Mouse (Mus musculus): ENCODE measurements at regions not wholly inside any gene's neighbourhood (a gene's known extent, or its start where the extent isn't known, plus 50 kb on each side); places are given as distances from the start of the nearest gene placed in this dataset.

DNA sequence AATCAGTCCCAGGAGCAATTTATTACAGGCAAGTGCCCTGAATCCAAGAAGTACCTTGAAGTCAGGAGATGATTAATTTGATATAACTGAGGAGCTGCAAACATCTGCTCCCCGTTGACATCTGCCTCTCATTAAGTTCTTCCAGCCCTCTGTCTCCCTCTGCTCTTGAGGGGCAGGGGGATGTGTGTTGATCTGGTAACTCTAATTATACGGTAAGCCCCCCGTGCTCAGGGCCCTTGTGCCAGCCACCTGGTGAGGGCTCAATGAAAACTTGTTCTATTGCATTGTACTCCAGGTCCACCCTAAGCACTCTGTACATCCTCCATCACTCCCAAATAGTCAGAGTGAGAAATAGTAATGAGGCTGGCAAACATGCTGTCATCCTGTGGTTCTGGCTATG, 149.6 kb upstream of the Zfp462 start:
- DNase-seq (ENCODE audit: extremely low spot score in 1 of 2, low spot score in 2 of 2): no peak
- intact Hi-C loops (cut with DNase I): no loop called here

DNA sequence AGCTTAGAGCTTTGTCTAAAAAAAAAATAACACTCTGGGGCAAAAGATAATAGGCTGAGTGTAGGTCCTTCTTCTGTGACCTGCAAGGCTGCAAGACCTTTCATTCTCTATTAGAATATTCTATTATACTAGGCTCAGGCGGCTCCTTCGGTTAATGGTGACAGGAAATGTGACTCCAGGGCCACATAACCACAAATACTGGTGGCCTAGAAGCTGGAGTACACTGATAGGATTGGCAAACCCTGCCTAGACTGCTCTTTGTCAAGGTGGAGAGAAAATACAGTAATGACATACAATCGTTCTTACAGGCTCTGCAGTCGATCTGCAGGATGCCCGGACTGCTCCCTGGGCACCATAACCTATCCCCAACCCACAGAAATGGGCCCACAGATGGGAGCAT, 146.3 kb upstream of the Zfp462 start:
- intact Hi-C loops (cut with DNase I): no loop called here
- DNase-seq (ENCODE audit: extremely low spot score in 1 of 2, low spot score in 2 of 2): no peak

DNA sequence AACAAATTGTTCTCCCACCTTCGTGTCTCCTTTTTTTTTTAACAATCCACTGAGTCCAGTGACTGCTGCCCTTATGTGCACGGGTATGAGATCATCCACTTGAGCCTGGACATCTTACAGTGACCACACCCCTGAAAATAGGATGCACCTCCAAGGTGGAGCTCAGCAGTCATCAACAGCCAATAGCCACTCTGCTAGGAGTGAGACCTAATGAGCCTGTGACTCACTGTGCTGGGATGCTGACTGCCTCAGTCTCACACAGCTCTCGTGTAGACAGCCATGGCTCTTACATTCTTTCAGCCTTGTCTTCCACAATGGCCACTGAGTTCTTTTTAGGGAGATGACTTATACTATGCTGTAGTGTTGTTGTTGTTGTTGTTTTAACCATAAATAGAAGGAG, 133.7 kb upstream of the Zfp462 start:
- no peak for DNase-seq (ENCODE audit: extremely low spot score in 1 of 2, low spot score in 2 of 2)

GRCm38 (mm10) chr4:54812740-54813634, 131.9 kb upstream of the Zfp462 start:
- DNase-seq (ENCODE audit: extremely low spot score in 1 of 2, low spot score in 2 of 2): no peak
- intact Hi-C loops (cut with DNase I): no loop called here

More for the DNA sequence above, 133.7 kb upstream of the Zfp462 start:
- intact Hi-C loops (cut with DNase I): no loop called here

DNA sequence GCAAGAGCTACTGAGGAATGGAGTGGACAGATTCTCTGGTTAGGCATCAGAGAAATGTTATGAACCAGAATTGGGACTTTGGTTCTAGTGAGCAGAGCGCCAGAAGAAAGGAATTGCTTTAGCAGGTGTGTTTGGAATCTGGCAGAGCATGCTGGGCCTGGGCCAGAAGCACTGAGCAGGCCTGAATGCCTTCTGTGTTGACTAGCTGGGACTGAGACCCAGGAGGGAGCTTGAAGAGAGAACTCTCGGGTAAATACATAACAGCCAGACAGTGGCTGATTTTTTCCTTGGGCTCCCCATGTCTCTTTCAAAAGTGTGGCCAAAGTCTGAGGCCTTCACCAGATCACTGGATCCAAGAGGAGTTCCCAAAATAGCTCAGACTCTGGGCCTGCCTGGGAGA, 107.5 kb upstream of the Zfp462 start:
- intact Hi-C loops (cut with DNase I): no loop called here
- peak; percentile 13 to 44 for DNase-seq (ENCODE audit: extremely low spot score in 1 of 2, low spot score in 2 of 2)

GRCm38 (mm10) chr4:54838111-54838510, 106.7 kb upstream of the Zfp462 start:
- intact Hi-C loops (cut with DNase I): no loop called here

GRCm38 (mm10) chr4:54838794-54839193, 106.1 kb upstream of the Zfp462 start:
- DNase-seq (ENCODE audit: extremely low spot score in 1 of 2, low spot score in 2 of 2): no peak
- intact Hi-C loops (cut with DNase I): no loop called here

More at GRCm38 (mm10) chr4:54838111-54838510, 106.7 kb upstream of the Zfp462 start:
- no peak for DNase-seq (ENCODE audit: extremely low spot score in 1 of 2, low spot score in 2 of 2)

- intact Hi-C loops (cut with DNase I): no loop called here
Measured at GRCm38 (mm10) chr4:54852991-54853925, 91.6 kb upstream of the Zfp462 start.

DNA sequence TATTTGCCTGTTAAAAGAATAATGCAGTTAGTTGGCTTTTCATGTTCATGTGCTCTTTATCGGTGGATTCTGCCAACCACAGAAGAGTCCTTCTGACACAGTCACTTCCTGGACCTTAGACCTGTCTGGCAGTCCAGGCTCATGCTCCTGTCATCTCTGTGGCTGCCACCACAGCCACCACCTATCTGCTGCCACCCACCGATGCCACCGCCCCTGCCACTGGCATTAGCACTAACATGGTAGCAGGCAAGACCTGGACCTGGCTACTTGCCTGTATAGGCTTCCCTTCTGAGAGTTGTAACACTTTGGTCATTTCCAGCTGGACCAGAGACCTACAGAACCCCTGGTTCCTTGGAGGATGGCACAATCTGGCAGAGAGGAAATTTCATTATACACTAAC, 86.2 kb upstream of the Zfp462 start:
- intact Hi-C loops (cut with DNase I): no loop called here
- no peak for DNase-seq (ENCODE audit: extremely low spot score in 1 of 2, low spot score in 2 of 2)

More at GRCm38 (mm10) chr4:54852991-54853925, 91.6 kb upstream of the Zfp462 start:
- no peak for DNase-seq (ENCODE audit: extremely low spot score in 1 of 2, low spot score in 2 of 2)

GRCm38 (mm10) chr4:54866062-54866461, 78.8 kb upstream of the Zfp462 start:
- DNase-seq (ENCODE audit: extremely low spot score in 1 of 2, low spot score in 2 of 2): no peak
- intact Hi-C loops (cut with DNase I): no loop called here

- intact Hi-C loops (cut with DNase I): no loop called here
- DNase-seq (ENCODE audit: extremely low spot score in 1 of 2, low spot score in 2 of 2): no peak
Measured at GRCm38 (mm10) chr4:54874136-54874827, 70.6 kb upstream of the Zfp462 start.

GRCm38 (mm10) chr4:54875506-54875905, 69.3 kb upstream of the Zfp462 start:
- intact Hi-C loops (cut with DNase I): no loop called here
- DNase-seq (ENCODE audit: extremely low spot score in 1 of 2, low spot score in 2 of 2): no peak

- no peak for DNase-seq (ENCODE audit: extremely low spot score in 1 of 2, low spot score in 2 of 2)
- intact Hi-C loops (cut with DNase I): no loop called here
Measured at GRCm38 (mm10) chr4:54877361-54877760, 67.5 kb upstream of the Zfp462 start.

DNA sequence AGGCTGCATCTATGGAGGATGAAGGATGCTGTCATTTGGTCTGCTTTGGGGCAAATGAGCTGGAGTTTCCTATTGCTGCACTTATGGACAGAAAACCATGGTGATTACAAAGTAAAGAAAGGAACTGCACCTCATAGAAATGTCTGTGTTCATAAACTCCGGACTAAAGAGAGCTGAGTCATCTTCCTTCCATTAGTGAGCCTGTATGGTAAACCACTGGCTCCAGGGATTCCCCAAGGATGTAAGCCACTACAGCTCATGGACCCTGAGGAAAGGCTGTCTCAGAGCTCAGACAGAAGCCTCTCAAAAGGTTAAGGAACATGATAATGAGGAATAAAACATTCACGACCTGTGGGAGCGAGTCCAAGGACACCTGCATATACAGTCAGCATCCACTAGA, 66.3 kb upstream of the Zfp462 start:
- DNase-seq (ENCODE audit: extremely low spot score in 1 of 2, low spot score in 2 of 2): no peak
- intact Hi-C loops (cut with DNase I): no loop called here

DNA sequence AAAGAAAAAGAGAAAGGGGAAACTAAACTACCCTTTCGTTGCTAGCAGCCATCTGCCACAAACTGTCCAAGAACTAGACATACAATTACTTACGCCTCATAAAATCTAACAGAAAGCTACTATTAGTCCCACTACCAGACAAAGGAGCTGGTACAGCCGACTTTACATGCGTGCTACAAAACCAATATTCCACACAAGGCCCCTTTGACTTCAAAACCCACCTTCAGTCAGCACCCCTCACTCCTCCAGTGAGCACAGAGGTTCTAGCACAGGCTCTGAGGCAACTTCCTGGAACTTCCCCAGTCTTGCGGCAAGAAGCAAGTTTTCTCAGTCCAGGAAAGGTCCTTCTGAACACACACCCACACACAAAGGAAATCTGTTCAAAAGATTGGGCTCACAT, 51.6 kb upstream of the Zfp462 start:
- intact Hi-C loops (cut with DNase I): no loop called here

More for the DNA sequence above, 51.6 kb upstream of the Zfp462 start:
- DNase-seq (ENCODE audit: extremely low spot score in 1 of 2, low spot score in 2 of 2): no peak

All from left cerebral cortex, postnatal 10 days (tissue).